Mouse (Mus musculus) liver, embryonic 14.5 days (tissue): ENCODE results near the gene Eno2.

Experiments
- CTCF ChIP-seq: IDR thresholded peaks from 2 replicates; pipeline ENCODE4 v1.5.1; 2016; ENCODE audit warnings: antibody characterized with exemption, low read depth, control low read depth
- EP300 ChIP-seq: IDR thresholded peaks from 2 replicates; pipeline ENCODE4 v1.6.1; 2016; ENCODE audit warnings: antibody characterized with exemption, low read depth

GRCm38 (mm10) chr6:124807366-124807765 lies 37.9 kb upstream of the Eno2 start:
- TF ChIP-seq CTCF (no peak), EP300 (no peak)
